Mouse (Mus musculus): ENCODE results near the gene Sertad2.
A peak's percentile ranks its signal among the peaks of the same experiment; 100 is the strongest.

Sertad2 gene

DNA sequence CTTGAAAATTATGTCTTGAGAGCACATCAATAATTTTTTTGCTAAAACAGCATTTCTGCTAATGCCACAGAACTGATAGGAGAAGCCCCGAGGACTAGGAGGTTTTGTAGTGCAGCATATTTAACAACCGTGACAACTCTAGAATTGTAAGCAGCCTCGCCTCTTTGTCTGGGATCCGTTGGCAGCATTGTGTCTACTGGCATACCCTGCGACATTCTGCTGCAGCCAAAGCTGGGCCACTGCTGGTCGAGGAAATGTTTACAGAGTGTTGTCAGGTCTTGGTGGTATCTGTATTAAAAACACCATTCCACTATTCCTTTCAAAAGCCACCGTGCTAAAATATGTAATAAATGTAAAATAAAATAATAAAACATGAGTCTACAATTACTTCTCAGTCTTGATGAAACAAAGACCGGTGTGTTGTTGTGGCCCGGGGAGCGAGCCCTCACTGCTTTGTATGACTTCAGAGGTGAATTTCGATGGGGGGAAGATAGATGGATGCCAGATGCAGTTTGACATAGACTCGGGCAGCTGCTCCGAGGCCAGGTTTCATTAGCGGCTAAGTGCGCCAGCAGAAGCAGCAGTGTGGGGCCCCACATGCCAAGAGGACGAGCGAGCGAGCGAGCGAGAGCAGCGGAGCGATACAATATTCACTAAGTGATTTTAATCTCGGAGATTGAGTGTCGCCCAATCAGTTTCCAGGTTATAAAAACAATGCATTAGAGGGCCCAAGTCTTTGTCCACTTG lies 60.2 kb downstream of the Sertad2 start:
- no peak for DNase-seq (ENCODE audit: low spot score)

DNA sequence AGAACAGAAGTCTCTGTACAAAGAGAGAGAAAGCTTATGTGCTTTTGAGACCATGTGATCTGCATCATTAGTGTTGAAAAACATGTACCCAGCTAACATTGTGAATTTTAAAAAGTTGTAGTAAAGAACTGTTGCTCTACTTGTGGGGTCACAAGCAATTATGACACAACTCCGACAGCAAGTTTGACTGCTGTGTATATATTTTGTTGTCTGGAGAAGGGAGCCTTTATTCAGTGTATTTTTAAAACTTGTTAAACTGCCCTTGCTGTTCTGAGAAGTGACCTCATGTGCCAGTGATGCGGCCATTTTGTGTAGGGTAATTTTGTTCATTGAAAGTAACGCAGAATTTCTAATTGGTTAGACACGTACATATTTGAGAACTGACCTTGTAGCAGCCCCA lies 61.1 kb downstream of the Sertad2 start:
- DNase-seq (ENCODE audit: low spot score): no peak

DNA sequence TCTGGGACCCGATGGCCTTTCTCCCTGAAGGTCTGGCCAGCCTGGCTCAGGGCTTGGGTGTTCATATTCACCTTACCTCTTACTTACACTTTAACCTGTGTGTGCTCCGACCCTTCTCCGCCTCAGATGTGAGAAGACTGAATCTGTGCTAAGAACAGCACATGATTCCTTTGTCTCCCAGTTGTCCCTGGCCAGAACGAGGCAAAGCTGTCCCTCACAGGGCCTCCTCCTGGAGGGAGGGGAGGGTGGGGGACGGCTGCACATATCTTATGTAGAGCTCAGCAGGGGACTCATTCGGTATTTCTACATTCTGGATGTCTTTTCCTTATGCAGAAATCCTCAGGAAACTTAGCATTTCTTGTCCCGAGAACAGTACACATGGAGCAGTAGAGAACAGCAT lies 62.6 kb downstream of the Sertad2 start:
- DNase-seq (ENCODE audit: low spot score): no peak

DNA sequence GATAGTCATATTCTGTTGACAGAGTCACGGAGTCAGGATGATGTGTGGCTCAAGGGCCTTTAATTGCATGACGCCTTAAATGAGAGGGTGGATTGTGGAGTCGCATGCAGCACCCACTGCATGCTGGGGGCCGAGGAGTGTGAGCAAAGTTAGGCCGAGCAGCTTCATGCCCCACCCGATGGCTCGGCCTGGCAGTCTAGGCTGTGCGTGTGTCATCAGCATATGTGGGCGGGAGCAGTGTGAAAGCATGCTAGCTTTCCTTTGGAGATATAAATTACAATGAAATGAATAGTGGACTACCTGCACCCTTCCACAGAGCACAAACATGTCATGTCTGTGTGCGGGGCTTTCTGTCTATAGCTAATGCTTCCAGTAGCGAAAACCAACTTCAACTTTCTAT lies 65.4 kb downstream of the Sertad2 start:
- no peak for DNase-seq (ENCODE audit: low spot score)

DNA sequence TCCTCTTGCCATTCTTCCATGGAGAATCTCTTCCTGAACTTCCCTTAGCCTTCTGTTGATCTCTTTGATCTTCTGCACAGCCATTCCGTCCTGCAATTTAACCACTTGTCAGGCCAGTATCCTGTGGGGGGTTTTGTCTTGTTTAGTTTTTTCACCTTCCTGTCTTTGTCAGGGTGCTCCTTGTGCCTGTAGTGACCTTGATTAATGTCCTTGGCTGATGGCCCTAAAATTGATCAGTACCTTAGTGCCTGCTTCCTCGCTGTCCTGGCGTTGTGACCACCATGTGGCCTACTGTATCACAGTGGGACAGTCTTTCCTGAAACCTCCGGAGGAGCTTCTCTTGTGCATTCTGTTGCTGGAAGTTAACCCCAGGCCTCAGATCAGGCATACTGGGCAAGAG lies 70.2 kb downstream of the Sertad2 start:
- DNase-seq (ENCODE audit: low spot score): no peak

DNA sequence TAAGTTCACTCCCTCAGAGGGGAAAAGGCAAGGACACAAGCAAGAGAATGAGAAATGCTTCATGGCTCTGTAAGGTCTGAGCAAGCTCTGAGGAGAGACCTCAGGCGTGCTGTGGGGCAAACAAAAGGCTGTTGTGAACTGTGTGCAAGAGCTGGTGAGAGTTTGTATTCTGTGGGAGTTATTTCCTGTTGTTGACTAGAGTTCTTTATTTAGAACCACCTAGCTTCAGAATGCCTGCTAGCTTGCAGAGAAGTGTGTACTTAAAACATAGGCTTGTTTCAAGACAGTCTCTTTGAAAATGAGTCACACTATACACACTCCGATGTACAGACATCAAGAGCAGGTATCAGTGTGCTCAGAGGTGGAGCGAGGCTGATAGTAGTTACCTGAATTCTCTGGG lies 73.0 kb downstream of the Sertad2 start:
- DNase-seq (ENCODE audit: low spot score): peak; percentile 52

DNA sequence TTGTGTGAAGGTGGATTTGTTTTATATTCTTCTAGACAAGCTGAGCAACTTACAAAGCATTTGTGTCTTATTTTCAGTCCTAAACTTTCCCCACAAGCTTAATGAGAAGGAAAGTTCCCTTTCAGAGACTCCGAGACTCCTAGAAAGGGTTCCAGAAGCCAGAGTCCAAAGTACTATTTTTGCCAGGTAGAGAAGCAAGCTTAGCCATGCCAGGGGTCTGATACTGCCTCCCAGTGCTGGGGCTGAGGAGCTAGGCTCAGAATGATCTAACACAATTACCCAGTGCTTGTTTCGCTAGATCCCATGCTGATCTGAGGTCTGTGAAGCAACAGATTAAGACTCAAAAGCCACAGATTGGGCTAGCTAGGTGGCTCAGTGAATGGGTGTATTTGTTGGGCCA lies 84.1 kb downstream of the Sertad2 start:
- DNase-seq (ENCODE audit: low spot score): no peak

DNA sequence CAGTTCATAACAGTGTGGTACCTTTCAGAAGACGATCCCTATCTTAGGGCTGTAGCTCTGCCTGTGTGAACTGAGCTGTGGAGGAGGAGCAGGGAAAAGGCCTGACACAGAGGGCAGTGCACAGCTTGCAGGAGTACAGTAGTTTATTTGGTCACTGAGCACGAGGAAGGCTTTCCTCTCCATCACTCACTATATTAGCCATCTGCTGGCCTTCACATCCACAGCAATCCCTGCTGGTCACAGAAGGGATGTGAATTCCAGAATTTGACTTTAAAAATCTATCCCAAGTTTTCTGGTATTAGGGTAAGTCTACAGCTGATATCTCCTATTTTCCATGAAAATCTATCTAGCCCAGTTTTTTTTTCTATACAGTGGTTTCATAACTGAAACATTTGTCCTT lies 85.2 kb downstream of the Sertad2 start:
- DNase-seq (ENCODE audit: low spot score): no peak

DNA sequence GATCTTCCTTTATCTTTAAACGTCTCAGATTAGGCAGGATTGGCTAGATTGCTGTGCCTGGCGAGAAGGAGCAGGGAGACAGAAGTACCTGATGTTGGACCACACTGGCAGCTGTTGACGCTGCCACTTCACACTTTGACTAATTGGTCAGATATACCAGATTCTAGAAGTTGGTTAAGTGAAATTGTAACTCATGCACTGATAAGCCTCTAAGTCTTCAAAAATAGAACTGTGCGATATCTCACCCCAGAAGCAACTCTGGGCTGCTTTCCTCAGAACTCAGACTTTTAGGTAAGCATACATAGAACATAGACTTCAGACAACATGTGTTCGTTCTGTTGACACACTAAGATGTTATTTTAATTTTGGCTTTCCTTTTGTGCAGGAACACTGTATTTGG lies 86.6 kb downstream of the Sertad2 start:
- no peak for DNase-seq (ENCODE audit: low spot score)

DNA sequence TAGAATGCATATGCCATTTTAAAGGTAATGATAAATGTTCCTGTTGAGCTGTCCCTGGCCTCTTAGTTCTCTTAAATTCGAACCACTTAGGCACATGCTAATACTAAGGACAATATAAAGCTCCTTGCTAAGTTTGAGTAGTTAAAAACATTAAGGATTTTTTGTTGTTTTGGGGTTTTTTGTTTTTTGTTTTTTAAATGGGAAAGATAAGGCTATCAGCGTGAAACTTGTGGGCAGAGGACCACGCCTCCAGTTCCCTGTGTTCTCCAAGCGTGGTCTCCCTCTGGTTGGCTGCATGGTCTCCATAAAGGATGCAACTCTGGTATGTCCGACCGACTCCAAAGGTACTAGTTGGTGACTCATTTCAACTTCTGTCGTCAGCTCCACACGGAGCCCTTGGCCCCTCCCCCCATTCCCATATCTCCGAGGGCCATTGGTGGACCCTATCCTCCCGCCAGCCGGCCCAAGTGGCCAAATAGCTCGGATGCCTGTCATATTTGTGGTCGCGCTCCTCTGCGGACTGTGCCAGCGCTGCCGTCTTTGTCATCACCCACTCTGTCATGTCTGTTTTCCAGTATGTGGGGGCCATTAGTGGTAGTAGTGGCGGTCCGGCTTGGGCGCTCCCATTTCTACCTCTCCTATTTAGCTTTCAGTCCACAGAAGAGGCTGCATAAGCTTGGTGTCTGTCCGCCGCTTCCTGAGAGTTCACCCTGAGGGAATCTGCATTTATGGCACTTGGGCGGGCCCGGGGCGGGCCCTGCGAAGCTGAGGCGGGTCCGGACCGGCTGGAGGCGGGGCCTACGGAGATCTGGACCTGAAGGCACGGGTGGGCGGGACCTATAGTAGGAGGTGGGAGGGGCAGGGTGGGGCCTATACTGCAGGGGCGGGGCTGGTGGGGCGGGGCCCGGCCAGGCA lies 88.2 kb downstream of the Sertad2 start:
- peak; percentile 97 for DNase-seq (ENCODE audit: low spot score)

DNA sequence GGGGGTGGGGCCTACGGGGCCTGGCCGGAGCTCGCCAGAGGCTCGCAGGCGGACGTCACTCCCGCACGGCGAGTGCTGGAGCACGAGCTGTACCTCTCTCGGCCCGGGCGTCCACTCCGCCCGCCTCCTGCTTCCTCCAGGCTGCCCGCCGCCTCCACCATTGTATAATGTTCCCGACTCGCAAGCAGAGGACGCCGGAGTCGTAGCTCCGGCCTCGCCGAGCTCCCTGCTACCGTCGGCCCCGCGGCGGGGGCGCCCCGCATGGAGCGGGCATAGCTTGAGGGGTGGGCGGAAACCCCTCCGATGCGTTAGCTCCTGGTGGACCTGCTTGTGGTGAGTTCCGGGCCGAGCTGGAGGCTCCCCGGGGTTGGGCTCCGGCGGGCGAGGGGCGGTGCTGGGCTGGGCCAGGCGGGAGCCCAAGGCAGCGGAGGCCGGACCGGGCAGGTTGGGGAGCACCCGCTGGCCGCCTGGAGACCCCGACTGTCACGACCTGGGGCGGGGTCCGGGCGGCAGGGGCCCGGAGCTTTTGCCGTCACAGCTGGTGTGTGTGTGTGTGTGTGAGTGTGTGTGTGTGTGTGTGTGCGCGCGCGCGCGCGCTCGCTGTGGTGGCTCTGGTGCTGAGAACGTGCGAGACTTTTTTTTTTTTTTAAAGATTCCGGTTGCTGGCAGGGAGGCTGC lies 89.0 kb downstream of the Sertad2 start:
- DNase-seq (ENCODE audit: low spot score): peak; percentile 60

DNA sequence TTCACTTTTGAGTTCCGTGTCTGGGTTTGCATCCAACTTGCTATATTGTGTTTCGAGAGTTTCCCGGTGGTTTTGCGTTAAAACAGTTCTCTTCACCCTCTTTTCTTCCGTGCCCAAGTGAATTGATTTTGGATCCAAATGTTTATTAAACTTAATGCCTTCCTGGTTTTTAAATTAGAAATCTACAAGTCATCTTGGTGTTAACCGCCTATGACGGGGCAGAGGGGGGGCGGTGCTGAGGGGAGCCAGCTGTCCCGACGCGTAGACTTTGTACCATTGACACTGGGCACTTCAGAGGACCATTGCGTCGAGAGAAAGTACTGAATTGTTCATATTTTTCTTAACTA lies 89.5 kb downstream of the Sertad2 start:
- DNase-seq (ENCODE audit: low spot score): peak; percentile 69

DNA sequence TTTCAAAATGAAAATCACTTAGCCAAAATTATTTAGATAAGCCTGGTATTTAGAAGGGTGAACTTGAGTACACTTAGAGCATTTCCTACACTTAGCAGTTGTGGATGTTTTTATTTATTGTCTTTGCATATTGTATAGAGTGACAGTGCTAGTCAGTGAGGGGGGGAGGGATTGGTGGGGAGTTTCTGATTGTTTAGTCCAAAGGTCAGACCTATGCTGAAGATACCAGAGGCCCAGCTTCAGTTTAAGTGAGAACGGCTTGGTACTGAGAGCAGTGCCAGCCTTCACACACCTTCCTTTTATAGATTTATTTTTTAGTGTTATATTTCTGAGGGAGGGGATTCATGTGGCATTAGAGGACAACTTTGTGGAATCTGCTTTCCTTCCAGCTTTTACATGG lies 91.5 kb downstream of the Sertad2 start:
- no peak for DNase-seq (ENCODE audit: low spot score)

DNA sequence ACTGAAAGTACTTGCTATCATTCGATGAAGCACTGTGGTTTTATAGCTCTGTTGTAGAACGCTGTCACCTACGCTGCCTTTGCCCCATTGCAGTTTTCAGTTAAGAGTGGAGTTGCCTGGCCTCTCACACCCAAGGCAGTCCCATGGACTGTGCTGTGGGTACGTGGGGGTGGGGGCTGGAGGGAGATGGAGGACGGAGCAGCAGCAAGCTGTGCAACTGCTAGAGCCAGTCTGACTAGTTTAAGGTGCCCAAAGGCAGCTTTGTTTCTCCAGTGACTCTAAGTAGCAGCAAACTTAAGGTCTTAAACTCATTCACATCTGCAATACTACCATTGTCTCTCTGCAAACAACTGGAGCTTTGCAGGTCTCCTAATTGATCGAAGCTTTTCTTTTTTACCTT lies 92.6 kb downstream of the Sertad2 start:
- no peak for DNase-seq (ENCODE audit: low spot score)

DNA sequence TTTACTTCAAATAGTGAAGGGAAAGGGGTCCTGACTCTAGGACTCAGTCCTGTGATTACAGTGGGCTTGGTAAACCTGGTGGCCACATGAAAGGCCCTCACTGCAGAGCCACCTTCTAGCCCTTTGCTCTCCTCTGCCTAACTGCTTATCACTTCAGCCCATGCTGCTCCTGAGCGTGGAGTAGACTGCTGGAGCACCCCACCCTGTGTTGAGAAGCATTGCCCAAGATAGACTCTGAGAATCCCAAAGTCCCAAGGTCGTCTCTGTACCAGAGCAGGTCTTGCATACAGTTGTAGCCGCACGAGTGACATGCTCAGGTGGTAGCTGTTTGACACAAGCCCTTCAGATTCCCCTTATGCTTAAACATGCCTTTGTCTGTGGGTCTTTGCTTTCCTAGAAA lies 93.1 kb downstream of the Sertad2 start:
- no peak for DNase-seq (ENCODE audit: low spot score)

DNA sequence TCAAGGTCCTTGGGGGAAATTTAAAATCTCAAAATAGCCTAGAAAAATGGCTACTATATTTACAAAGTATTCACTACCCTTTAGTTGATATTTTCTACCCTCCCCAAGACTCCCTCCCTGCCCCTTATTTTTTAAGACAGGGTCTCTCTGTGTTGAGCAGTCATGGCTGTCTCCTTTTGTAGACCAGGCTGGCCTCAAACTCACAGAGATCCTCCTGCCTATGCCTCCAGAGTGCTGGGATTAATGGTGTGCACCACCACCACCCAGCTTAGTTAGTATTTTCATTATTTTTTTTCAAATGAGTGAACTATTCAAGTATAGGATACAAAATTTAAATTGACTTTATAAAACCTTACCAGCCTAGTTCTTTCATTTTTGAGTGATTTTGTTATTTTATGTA lies 94.0 kb downstream of the Sertad2 start:
- DNase-seq (ENCODE audit: low spot score): no peak

DNA sequence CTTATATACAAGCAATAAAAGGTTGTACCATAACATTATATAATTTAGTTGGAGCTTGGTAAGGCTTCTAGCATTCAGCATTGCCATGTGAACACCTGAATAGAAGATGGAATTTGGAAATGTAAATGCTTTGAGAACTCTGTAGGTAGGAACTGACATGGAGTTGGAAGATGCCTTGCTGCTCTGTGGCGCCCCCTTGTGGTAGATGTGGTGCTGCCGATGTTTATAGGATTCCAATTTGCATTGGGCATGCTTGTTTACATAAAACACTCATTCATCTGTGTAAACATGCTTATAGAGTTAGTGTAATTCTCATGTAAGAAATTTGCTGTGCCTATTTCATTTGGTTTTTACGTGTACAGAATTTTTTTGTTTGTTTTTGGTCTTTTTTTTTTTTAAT lies 95.8 kb downstream of the Sertad2 start:
- DNase-seq (ENCODE audit: low spot score): peak; percentile 80

DNA sequence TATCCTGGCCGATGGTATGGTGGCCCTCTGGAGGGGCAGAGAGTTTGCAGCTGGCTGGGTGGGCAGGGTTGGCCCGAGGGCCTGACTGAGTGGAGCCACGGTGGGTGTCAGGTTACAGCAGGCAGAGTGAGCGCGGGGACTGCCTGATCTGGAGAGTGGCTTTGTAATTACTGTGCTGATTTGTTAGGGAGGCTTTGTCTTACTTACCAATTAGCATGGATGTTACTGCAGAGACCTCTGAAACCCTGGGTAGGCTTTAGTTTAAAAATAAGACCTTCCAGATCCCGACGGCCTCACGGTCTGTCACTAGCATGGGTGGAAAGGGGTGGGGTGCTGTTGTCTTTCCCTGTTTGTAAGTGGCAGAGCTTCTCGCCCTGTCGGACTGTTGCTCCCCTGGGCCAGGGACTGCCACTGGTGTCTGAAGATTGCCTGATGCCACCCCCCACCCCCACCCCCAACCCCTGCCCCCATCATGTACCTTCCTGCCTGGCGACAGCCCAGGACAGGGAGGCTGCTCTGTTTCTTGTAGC lies 96.9 kb downstream of the Sertad2 start:
- DNase-seq (ENCODE audit: low spot score): no peak

DNA sequence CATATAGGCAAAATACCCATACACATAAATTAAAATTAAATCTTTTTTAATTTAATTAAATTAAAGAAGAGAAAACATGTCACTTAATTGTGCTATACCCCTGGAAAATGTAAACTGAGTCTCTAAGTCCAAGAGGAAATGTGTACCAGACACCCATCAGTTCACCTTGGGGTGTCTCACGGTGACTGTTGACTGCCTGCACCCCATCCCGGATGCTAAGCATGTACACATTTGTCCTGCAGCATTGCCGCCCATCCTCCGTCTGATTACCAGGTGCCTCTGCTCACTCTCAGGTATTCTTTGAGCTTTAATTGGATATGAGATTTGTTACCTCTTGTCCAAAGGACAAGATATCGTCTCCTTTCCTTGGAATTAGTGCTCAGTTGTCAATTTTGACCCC lies 99.3 kb downstream of the Sertad2 start:
- DNase-seq (ENCODE audit: low spot score): no peak

DNA sequence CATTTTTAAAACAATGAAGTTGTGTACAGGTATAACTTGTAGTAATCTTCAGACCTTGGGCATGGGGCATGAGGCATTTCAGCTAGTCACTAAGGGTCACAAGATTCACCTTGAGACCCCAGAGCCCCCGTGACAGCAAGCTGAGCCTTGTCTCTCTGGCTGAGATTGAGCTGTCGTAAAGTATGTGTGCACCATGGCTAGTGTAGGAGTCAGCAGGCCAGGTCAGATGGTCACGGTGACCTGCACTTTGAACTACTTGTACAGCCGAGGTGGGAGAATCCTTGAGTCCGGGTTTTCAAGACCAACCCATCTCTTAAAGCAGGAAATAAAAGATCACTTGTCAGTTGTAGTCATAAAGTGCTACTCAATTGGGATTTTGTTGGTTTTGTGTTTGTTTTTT lies 100.1 kb downstream of the Sertad2 start:
- DNase-seq (ENCODE audit: low spot score): no peak

DNA sequence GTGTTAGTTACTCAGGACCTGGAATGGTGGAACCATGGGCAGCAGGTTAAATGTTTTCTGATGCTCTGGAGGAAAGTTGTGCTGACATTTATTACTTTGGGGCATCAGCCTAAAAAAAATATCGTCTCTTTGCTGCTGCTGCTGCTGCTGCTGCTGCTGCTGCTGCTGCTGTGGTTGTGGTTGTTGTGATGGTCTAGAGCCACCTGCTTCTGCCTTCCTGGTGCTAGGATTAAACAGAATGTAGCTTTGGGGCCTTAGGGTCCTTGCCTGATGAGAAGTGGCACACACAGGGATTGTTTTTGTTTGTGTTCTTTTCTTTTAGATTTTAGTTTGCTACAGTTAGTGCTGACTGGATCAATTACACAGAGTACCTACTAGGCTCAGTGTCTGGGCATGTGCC lies 101.1 kb downstream of the Sertad2 start:
- DNase-seq (ENCODE audit: low spot score): no peak

DNA sequence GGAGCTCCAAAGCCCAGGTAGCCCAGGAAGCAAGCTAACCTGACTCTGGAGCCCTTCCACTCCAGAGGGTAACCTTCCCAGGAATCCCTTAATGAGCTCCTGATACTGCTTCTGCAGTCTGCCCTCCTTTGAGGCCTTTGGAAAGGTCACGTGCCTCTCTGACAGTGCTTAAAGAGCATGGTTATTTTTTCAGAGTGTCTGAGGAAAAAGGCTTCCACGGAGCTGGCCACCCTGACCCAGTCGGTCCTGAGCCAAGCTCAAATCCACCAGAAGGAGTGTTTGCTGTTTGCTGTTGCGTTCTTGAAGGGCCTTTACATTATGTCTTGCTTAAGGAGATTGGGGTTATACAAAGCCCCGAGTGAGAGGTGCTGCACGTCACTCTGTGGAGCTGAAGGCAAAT lies 101.8 kb downstream of the Sertad2 start:
- DNase-seq (ENCODE audit: low spot score): no peak

DNA sequence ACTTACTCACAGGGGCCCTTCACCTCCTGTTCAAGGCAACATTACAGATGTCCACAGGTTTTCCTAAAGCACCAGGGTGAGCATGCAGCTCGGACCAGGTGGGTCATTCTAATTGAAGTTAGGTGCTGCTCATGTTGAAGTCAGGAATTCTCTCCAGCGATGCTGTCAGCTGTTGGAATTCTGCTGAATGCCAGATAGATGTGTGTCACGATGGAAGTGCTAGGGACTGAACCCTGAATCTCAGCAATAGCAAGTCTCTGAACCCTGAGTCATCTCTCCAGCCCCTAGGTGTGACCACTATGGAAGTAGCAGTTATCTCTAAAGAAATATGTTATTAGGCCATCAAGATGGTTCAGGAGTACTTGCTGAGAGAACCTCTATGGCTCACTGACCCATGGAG lies 102.5 kb downstream of the Sertad2 start:
- DNase-seq (ENCODE audit: low spot score): no peak
